Mouse (Mus musculus): ENCODE results near the gene Fam49a.

GRCm38 (mm10) chr12:12307245-12307644, 45.3 kb downstream of the Fam49a start:
- no peak for TF ChIP-seq CTCF (IDR thresholded peaks at IDR 0.05; ENCODE audit: low read depth, low read length)
- TF ChIP-seq TAL1 (conservative IDR thresholded peaks at IDR 0.05; ENCODE audit: low read depth, low read length) = no peak
- no peak for TF ChIP-seq GATA1 (IDR thresholded peaks at IDR 0.05; ENCODE audit: borderline replicate concordance, low read length)

All from G1E (cell line).